Mouse (Mus musculus) liver, embryonic 14.5 days (tissue): ENCODE data around the gene Kmt5a.
"Not testable (repeated sequence)": the region's sequence is repeated elsewhere in the genome, so short reads cannot be mapped to it uniquely, and the experiment has no call there.

ENCODE experiments used
- CTCF ChIP-seq: IDR thresholded peaks from 2 replicates; pipeline ENCODE4 v1.5.1; 2016; ENCODE audit warnings: antibody characterized with exemption, low read depth, control low read depth
- EP300 ChIP-seq: IDR thresholded peaks from 2 replicates; pipeline ENCODE4 v1.6.1; 2016; ENCODE audit warnings: antibody characterized with exemption, low read depth

DNA sequence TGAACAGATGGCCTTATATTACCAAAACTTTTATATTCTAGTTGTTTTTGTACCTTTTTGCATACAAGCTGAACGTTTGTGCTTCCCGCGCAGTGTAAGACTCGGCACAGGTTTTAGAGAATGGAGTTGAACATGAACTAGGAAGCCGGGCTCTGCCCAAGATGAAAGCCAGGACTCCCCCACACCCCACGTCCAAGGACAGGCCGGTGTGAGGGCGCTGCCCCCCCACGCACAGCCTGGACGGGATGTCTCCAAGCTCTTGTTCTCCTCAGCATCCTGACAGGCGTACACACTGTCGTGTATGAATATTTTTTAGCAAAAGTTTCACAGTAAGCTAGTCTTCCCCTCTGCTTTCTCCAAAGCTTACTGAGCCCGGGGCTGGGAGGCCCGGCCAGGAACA is 21.2 kb downstream of the Kmt5a start:
- not testable (repeated sequence) for TF ChIP-seq CTCF, EP300
